Mouse (Mus musculus) hindbrain, embryonic 16.5 days (tissue): Measurements from ENCODE around the gene Slc17a7. TPM values are rescaled to one million over a fixed set of nuclear protein-coding genes. Genes with fewer than 3 reads are reported as not detected.

Experiments used
- ATAC-seq: fragments of 200-750 bp; cut with Nextera tagmentation; 2 replicates; pipeline ENCODE4 v1.8.0; 2017; ENCODE audit warnings: moderate TSS enrichment, moderate library complexity
- H3K27ac ChIP-seq: fragments of 300-500 bp; sonication (generic); 2 replicates; pipeline ENCODE4 v1.5.1; 2014; ENCODE audit warnings: low read depth, mild to moderate bottlenecking, control low read depth, low read length, moderate library complexity
- H3K27me3 ChIP-seq: fragments of 300-500 bp; sonication (generic); replicated peaks from 2 replicates; pipeline ENCODE4 v1.6.1; 2014; ENCODE audit warnings: low read length; ENCODE audit not compliant: control insufficient read depth, insufficient read depth
- H3K36me3 ChIP-seq: fragments of 300-500 bp; sonication (generic); 2 replicates; pipeline ENCODE4 v1.6.1; 2014; ENCODE audit warnings: mild to moderate bottlenecking, low read length, moderate library complexity, mixed read lengths; ENCODE audit not compliant: control insufficient read depth, insufficient read depth
- H3K4me1 ChIP-seq: fragments of 300-500 bp; sonication (generic); 2 replicates; pipeline ENCODE4 v1.6.1; 2014; ENCODE audit warnings: low read depth, low read length; ENCODE audit not compliant: control insufficient read depth, insufficient read depth
- H3K4me2 ChIP-seq: fragments of 300-500 bp; sonication (generic); 2 replicates; pipeline ENCODE4 v1.6.1; 2014; ENCODE audit warnings: mild to moderate bottlenecking, low read length, control low read depth, moderate library complexity
- H3K4me3 ChIP-seq: fragments of 300-500 bp; sonication (generic); 2 replicates; pipeline ENCODE4 v1.5.1; 2014; ENCODE audit warnings: mild to moderate bottlenecking, low read length, control low read depth, moderate library complexity
- H3K9ac ChIP-seq: fragments of 300-500 bp; sonication (generic); 2 replicates; pipeline ENCODE4 v1.6.1; 2014; ENCODE audit warnings: low read depth, mild to moderate bottlenecking, control low read depth, low read length, moderate library complexity
- H3K9me3 ChIP-seq: fragments of 300-500 bp; sonication (generic); 2 replicates; pipeline ENCODE4 v1.6.1; 2014; ENCODE audit warnings: mild to moderate bottlenecking, low read length, moderate library complexity; ENCODE audit not compliant: control insufficient read depth
- WGBS: fragments of 180-500 bp; shearing (Covaris S2); extraction: QIAGEN DNeasy Blood & Tissue Kit; methylation state at CpG from one replicate; pipeline ENCODE4 v1.1.7; 2014; 5-methylcytosine and 5-hydroxymethylcytosine counted together
- polyA plus RNA-seq: library from polyadenylated mRNA; unstranded; fragments of >200 nt; fragmentation: Nextera tagmentation; extraction: Ambion mirVana; gene quantifications from 2 replicates; pipeline ENCODE4 v1.2.1, GENCODE M21; 2015

Slc17a7 gene
- 1.1 and 1.5 TPM in 2 replicates for polyA plus RNA-seq

- WGBS: 1% methylated on average over 29 of the region's 41 CpGs
- H3K36me3 ChIP-seq: peaks cover 4% of the 10 kb centered on the region; the same call in 1 of the 2 replicates
- H3K4me2 ChIP-seq: peak within 1 kb of the TSS; percentile 62
- peaks cover 24% of the 10 kb centered on the region for H3K4me1 ChIP-seq
- ATAC-seq: no peak
- H3K4me3 ChIP-seq: peak within 1 kb of the TSS; percentile 45
- H3K27me3 ChIP-seq: peaks cover 56% of the 10 kb centered on the region
- H3K27ac ChIP-seq: no peak within 1 kb of the TSS
- H3K9ac ChIP-seq: peak within 1 kb of the TSS; percentile 61
- H3K9me3 ChIP-seq: no peaks in the 10 kb centered on the region
These were observed at the start of gene Slc17a7 for GRCm38 (mm10) chr7:45163735-45164490. Gene Slc17a7, plus strand, starts transcription at chr7:45163949.

- WGBS: 73% methylated on average over 8 of the region's 8 CpGs
- H3K27ac ChIP-seq: no peak overlapping the region
- H3K9ac ChIP-seq: no peak overlapping the region
- H3K27me3 ChIP-seq: no peaks in the 10 kb centered on the region
- ATAC-seq: no peak
- H3K4me3 ChIP-seq: no peak overlapping the region
- H3K4me2 ChIP-seq: no peak overlapping the region
- peaks cover 30% of the 10 kb centered on the region for H3K36me3 ChIP-seq
- no peaks in the 10 kb centered on the region for H3K9me3 ChIP-seq
- H3K4me1 ChIP-seq: peaks cover 4% of the 10 kb centered on the region
These were observed 46.2 kb upstream of the Slc17a7 start for GRCm38 (mm10) chr7:45117566-45117965.

GRCm38 (mm10) chr7:45118336-45118735, 45.4 kb upstream of the Slc17a7 start:
- H3K4me2 ChIP-seq: no peak overlapping the region
- no peak for ATAC-seq
- H3K4me1 ChIP-seq: peaks cover 11% of the 10 kb centered on the region
- H3K27ac ChIP-seq: no peak overlapping the region
- no peaks in the 10 kb centered on the region for H3K27me3 ChIP-seq
- no peak overlapping the region for H3K9ac ChIP-seq
- no peaks in the 10 kb centered on the region for H3K9me3 ChIP-seq
- peaks cover 36% of the 10 kb centered on the region for H3K36me3 ChIP-seq
- H3K4me3 ChIP-seq: no peak overlapping the region
- WGBS: 90% methylated on average over 6 of the region's 6 CpGs

GRCm38 (mm10) chr7:45119780-45120709, 43.7 kb upstream of the Slc17a7 start:
- WGBS: 86% methylated on average over 5 of the region's 5 CpGs
- ATAC-seq: no peak
- peaks cover 37% of the 10 kb centered on the region for H3K36me3 ChIP-seq

GRCm38 (mm10) chr7:45121404-45121803, 42.3 kb upstream of the Slc17a7 start:
- no peaks in the 10 kb centered on the region for H3K27me3 ChIP-seq
- no peak overlapping the region for H3K4me3 ChIP-seq
- H3K4me1 ChIP-seq: peaks cover 18% of the 10 kb centered on the region
- H3K27ac ChIP-seq: no peak overlapping the region
- H3K9me3 ChIP-seq: no peaks in the 10 kb centered on the region
- WGBS: 65% methylated on average over 8 of the region's 8 CpGs
- peaks cover 50% of the 10 kb centered on the region for H3K36me3 ChIP-seq
- H3K9ac ChIP-seq: no peak overlapping the region
- ATAC-seq: no peak
- no peak overlapping the region for H3K4me2 ChIP-seq

More at GRCm38 (mm10) chr7:45119780-45120709, 43.7 kb upstream of the Slc17a7 start:
- no peaks in the 10 kb centered on the region for H3K27me3 ChIP-seq
- H3K9me3 ChIP-seq: no peaks in the 10 kb centered on the region
- H3K4me2 ChIP-seq: no peak overlapping the region
- peak overlapping the region; percentile 23; the same call in 1 of the 2 replicates for H3K27ac ChIP-seq
- H3K9ac ChIP-seq: no peak overlapping the region
- no peak overlapping the region for H3K4me3 ChIP-seq
- peaks cover 14% of the 10 kb centered on the region for H3K4me1 ChIP-seq

- Histone ChIP-seq H3K36me3 (peaks cover 54% of the 10 kb centered on the region), H3K4me2 (no peak overlapping the region), H3K9ac (no peak overlapping the region), H3K27me3 (no peaks in the 10 kb centered on the region), H3K9me3 (no peaks in the 10 kb centered on the region), H3K4me1 (peaks cover 23% of the 10 kb centered on the region), H3K27ac (no peak overlapping the region), H3K4me3 (no peak overlapping the region)
- ATAC-seq: no peak
These were observed 41.8 kb upstream of the Slc17a7 start for GRCm38 (mm10) chr7:45121966-45122365.

- no peak for ATAC-seq
- H3K9ac ChIP-seq: peak overlapping the region; percentile 91
- 85% methylated on average over 15 of the region's 15 CpGs for WGBS
- H3K36me3 ChIP-seq: peaks cover 54% of the 10 kb centered on the region
- peak overlapping the region; percentile 76 for H3K4me2 ChIP-seq
- H3K4me3 ChIP-seq: peak overlapping the region; percentile 83
- no peaks in the 10 kb centered on the region for H3K9me3 ChIP-seq
- no peaks in the 10 kb centered on the region for H3K27me3 ChIP-seq
- no peak overlapping the region for H3K27ac ChIP-seq
- H3K4me1 ChIP-seq: peaks cover 30% of the 10 kb centered on the region
These were observed 41.1 kb upstream of the Slc17a7 start for GRCm38 (mm10) chr7:45122561-45123185.

- ATAC-seq: no peak
- H3K27ac ChIP-seq: no peak overlapping the region
- WGBS: 25% methylated on average over 12 of the region's 12 CpGs
These were observed 40.6 kb upstream of the Slc17a7 start for GRCm38 (mm10) chr7:45123186-45123570.

More at GRCm38 (mm10) chr7:45123186-45123570, 40.6 kb upstream of the Slc17a7 start:
- Histone ChIP-seq H3K27me3 (no peaks in the 10 kb centered on the region), H3K4me1 (peaks cover 32% of the 10 kb centered on the region), H3K9me3 (no peaks in the 10 kb centered on the region), H3K36me3 (peaks cover 54% of the 10 kb centered on the region), H3K4me2 (peak overlapping the region; percentile 76), H3K9ac (peak overlapping the region; percentile 91), H3K4me3 (peak overlapping the region; percentile 83)
